Mouse (Mus musculus): ENCODE results near the gene Itga6.

Gene Itga6

GRCm38 (mm10) chr2:71761081-71761480 is 15.7 kb downstream of the Itga6 start:
- DNase-seq (ENCODE audit: low spot score) = no peak

- no peak for DNase-seq (ENCODE audit: low spot score)
These were observed 19.1 kb downstream of the Itga6 start for GRCm38 (mm10) chr2:71764525-71764924.

GRCm38 (mm10) chr2:71764961-71765735 is 19.7 kb downstream of the Itga6 start:
- DNase-seq (ENCODE audit: low spot score) = no peak

GRCm38 (mm10) chr2:71766007-71766406 is 20.6 kb downstream of the Itga6 start:
- no peak for DNase-seq (ENCODE audit: low spot score)

- DNase-seq (ENCODE audit: low spot score) = no peak
These were observed 21.7 kb downstream of the Itga6 start for GRCm38 (mm10) chr2:71767019-71767610.

GRCm38 (mm10) chr2:71771762-71772161 is 26.3 kb downstream of the Itga6 start:
- no peak for DNase-seq (ENCODE audit: low spot score)

GRCm38 (mm10) chr2:71773714-71774113 is 28.3 kb downstream of the Itga6 start:
- no peak for DNase-seq (ENCODE audit: low spot score)

GRCm38 (mm10) chr2:71774246-71774951 is 29.0 kb downstream of the Itga6 start:
- DNase-seq (ENCODE audit: low spot score) = no peak

- DNase-seq (ENCODE audit: low spot score) = no peak
These were observed 29.8 kb downstream of the Itga6 start for GRCm38 (mm10) chr2:71775201-71775611.

- DNase-seq (ENCODE audit: low spot score) = no peak
These were observed 34.0 kb downstream of the Itga6 start for GRCm38 (mm10) chr2:71779266-71779888.

- no peak for DNase-seq (ENCODE audit: low spot score)
These were observed 34.6 kb downstream of the Itga6 start for GRCm38 (mm10) chr2:71780016-71780415.

GRCm38 (mm10) chr2:71785260-71785659 is 39.8 kb downstream of the Itga6 start:
- no peak for DNase-seq (ENCODE audit: low spot score)

- no peak for DNase-seq (ENCODE audit: low spot score)
These were observed 40.6 kb downstream of the Itga6 start for GRCm38 (mm10) chr2:71786060-71786459.

GRCm38 (mm10) chr2:71786591-71787155 is 41.3 kb downstream of the Itga6 start:
- peak; percentile 78 for DNase-seq (ENCODE audit: low spot score)

- DNase-seq (ENCODE audit: low spot score) = peak; percentile 66
These were observed 41.8 kb downstream of the Itga6 start for GRCm38 (mm10) chr2:71787156-71787590.

GRCm38 (mm10) chr2:71787591-71788460 is 42.4 kb downstream of the Itga6 start:
- peak; percentile 48 for DNase-seq (ENCODE audit: low spot score)

GRCm38 (mm10) chr2:71790752-71791151 is 45.3 kb downstream of the Itga6 start:
- no peak for DNase-seq (ENCODE audit: low spot score)

GRCm38 (mm10) chr2:71791203-71791602 is 45.8 kb downstream of the Itga6 start:
- DNase-seq (ENCODE audit: low spot score) = no peak

- no peak for DNase-seq (ENCODE audit: low spot score)
These were observed 48.7 kb downstream of the Itga6 start for GRCm38 (mm10) chr2:71794139-71794538.

- DNase-seq (ENCODE audit: low spot score) = no peak
These were observed 51.4 kb downstream of the Itga6 start for GRCm38 (mm10) chr2:71796787-71797186.

- DNase-seq (ENCODE audit: low spot score) = no peak
These were observed 55.4 kb downstream of the Itga6 start for GRCm38 (mm10) chr2:71800798-71801197.

All from ovary, postnatal 36 days (tissue).